ENCODE assay signal across 25 mouse cellular contexts in the genomic region with DNA sequence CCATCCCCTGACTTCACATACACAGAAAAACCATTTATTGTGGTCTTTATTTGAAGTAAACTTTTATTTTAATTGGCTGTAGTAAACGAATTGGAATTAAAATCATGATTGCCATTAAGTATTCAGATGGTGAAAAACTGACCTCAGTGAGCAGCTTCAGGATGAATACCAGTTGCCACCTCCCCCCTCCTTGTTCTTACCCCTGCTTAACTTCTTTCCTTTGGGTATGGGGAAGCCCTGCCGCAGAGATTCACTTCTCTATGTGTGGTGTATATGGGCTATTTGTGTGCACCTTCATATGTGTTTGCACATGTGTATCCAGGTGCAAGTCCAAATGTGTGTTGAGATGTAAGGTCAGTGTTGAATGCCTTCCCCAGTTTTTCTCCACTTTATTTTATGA.
"Had no signal": no experiment of that assay in that cellular context is flagged by ENCODE, and none has a peak within 500 bp of the region (broad histone marks: within the 10 kb centered on the region; RNA-seq: fewer than 3 reads in every experiment).

No protein-coding gene starts in this region.

- H3K4me2 ChIP-seq: embryonic facial prominence, embryonic 12.5 days; embryonic facial prominence, embryonic 13.5 days; embryonic facial prominence, embryonic 15.5 days; forebrain, embryonic 13.5 days; heart, embryonic 11.5 days; heart, embryonic 12.5 days; heart, embryonic 13.5 days had no signal

- H3K9me3 ChIP-seq: embryonic facial prominence, embryonic 10.5 days; embryonic facial prominence, embryonic 12.5 days; embryonic facial prominence, embryonic 13.5 days; embryonic facial prominence, embryonic 15.5 days; forebrain, embryonic 13.5 days; heart, embryonic 10.5 days; heart, embryonic 13.5 days had no signal

- H3K4me1 ChIP-seq: embryonic facial prominence, embryonic 10.5 days; embryonic facial prominence, embryonic 12.5 days; embryonic facial prominence, embryonic 13.5 days; embryonic facial prominence, embryonic 15.5 days; heart, embryonic 10.5 days; heart, embryonic 12.5 days; heart, embryonic 13.5 days had no signal

- H3K36me3 ChIP-seq: embryonic facial prominence, embryonic 10.5 days; embryonic facial prominence, embryonic 12.5 days; embryonic facial prominence, embryonic 13.5 days; embryonic facial prominence, embryonic 15.5 days; heart, embryonic 10.5 days; heart, embryonic 12.5 days; heart, embryonic 13.5 days had no signal

- H3K27me3 ChIP-seq: embryonic facial prominence, embryonic 12.5 days; embryonic facial prominence, embryonic 13.5 days; embryonic facial prominence, embryonic 15.5 days; forebrain, embryonic 13.5 days had no signal

- H3K27ac ChIP-seq: embryonic facial prominence, embryonic 10.5 days; embryonic facial prominence, embryonic 12.5 days; embryonic facial prominence, embryonic 13.5 days; embryonic facial prominence, embryonic 15.5 days; forebrain, embryonic 13.5 days; gastrocnemius, adult 2 months; heart, adult 2 months; heart, embryonic 10.5 days; heart, embryonic 13.5 days had no signal

- H3K4me3 ChIP-seq: embryonic facial prominence, embryonic 10.5 days; embryonic facial prominence, embryonic 12.5 days; embryonic facial prominence, embryonic 13.5 days; embryonic facial prominence, embryonic 15.5 days; erythroblast, embryonic 14.5 days; forebrain, embryonic 13.5 days; gastrocnemius, adult 2 months; heart, adult 2 months; heart, embryonic 10.5 days; heart, embryonic 12.5 days; heart, embryonic 13.5 days had no signal

- DNase-seq: cerebellum, adult 8-10 months; cerebellum, adult 9-10 months; cerebellum, adult 9-11 months; cerebellum, postnatal 25 days; cerebellum, postnatal 36 days; embryo, embryonic 11 days; forebrain, postnatal 0 days; gastrocnemius, adult 2 months; gastrocnemius, postnatal 10 days; gastrocnemius, postnatal 14 days; gastrocnemius, postnatal 25 days; gastrocnemius, postnatal 36 days; heart, adult 11 months; heart, adult 18-20 months; heart, adult 2 months had no signal

- H3K9ac ChIP-seq: embryonic facial prominence, embryonic 12.5 days; embryonic facial prominence, embryonic 13.5 days; embryonic facial prominence, embryonic 15.5 days; forebrain, embryonic 13.5 days; forebrain, postnatal 0 days; heart, embryonic 12.5 days; heart, embryonic 13.5 days had no signal
